Mouse (Mus musculus) midbrain, embryonic 16.5 days (tissue): Measurements from ENCODE around the gene Cd209f. TPM values are rescaled to one million over a fixed set of nuclear protein-coding genes. Genes with fewer than 3 reads are reported as not detected.
"Not testable (repeated sequence)": the region's sequence is repeated elsewhere in the genome, so short reads cannot be mapped to it uniquely, and the experiment has no call there.

Experiments
- ATAC-seq: fragments of 200-750 bp; cut with Nextera tagmentation; 2 replicates; pipeline ENCODE4 v1.8.0; 2017; ENCODE audit warnings: moderate TSS enrichment
- H3K27ac ChIP-seq: fragments of 300-500 bp; sonication (generic); 2 replicates; pipeline ENCODE4 v1.5.1; 2014; ENCODE audit warnings: mild to moderate bottlenecking, low read length, mixed read lengths
- H3K27me3 ChIP-seq: fragments of 300-500 bp; sonication (generic); 2 replicates; pipeline ENCODE4 v1.6.1; 2014; ENCODE audit warnings: low read depth, low read length, mixed read lengths; ENCODE audit not compliant: control insufficient read depth, insufficient read depth
- H3K36me3 ChIP-seq: fragments of 300-500 bp; sonication (generic); 2 replicates; pipeline ENCODE4 v1.6.1; 2014; ENCODE audit warnings: mild to moderate bottlenecking, low read length, moderate library complexity, mixed read lengths; ENCODE audit not compliant: control insufficient read depth, insufficient read depth
- H3K4me1 ChIP-seq: fragments of 300-500 bp; sonication (generic); 2 replicates; pipeline ENCODE4 v1.6.1; 2014; ENCODE audit warnings: mild to moderate bottlenecking, low read length, mixed read lengths; ENCODE audit not compliant: control insufficient read depth, insufficient read depth
- H3K4me2 ChIP-seq: fragments of 300-500 bp; sonication (generic); 2 replicates; pipeline ENCODE4 v1.6.1; 2014; ENCODE audit warnings: mild to moderate bottlenecking, low read length, mixed read lengths
- H3K4me3 ChIP-seq: fragments of 300-500 bp; sonication (generic); 2 replicates; pipeline ENCODE4 v1.5.1; 2014; ENCODE audit warnings: low read depth, mild to moderate bottlenecking, low read length, moderate library complexity, mixed read lengths
- H3K9ac ChIP-seq: fragments of 300-500 bp; sonication (generic); 2 replicates; pipeline ENCODE4 v1.6.1; 2014; ENCODE audit warnings: low read depth, low read length, mixed read lengths
- H3K9me3 ChIP-seq: fragments of 300-500 bp; sonication (generic); replicated peaks from 2 replicates; pipeline ENCODE4 v1.6.1; 2014; ENCODE audit warnings: mild to moderate bottlenecking, low read length, mixed read lengths; ENCODE audit not compliant: control insufficient read depth, poor library complexity, severe bottlenecking
- WGBS: fragments of 180-500 bp; shearing (Covaris S2); extraction: QIAGEN DNeasy Blood & Tissue Kit; methylation state at CpG from one replicate; pipeline ENCODE4 v1.1.7; 2014; 5-methylcytosine and 5-hydroxymethylcytosine counted together
- polyA plus RNA-seq: library from polyadenylated mRNA; unstranded; fragments of >200 nt; fragmentation: Nextera tagmentation; extraction: Ambion mirVana; gene quantifications from 2 replicates; pipeline ENCODE4 v1.2.1, GENCODE M21; 2015

Cd209f gene
- 0.24 and 0.31 TPM in 2 replicates for polyA plus RNA-seq

GRCm38 (mm10) chr8:4105735-4106134 is at the start of gene Cd209f:
Gene Cd209f, minus strand, starts transcription at chr8:4105835.
- H3K27me3 ChIP-seq, H3K9me3 ChIP-seq, ATAC-seq, H3K4me2 ChIP-seq, H3K27ac ChIP-seq, H3K4me3 ChIP-seq, H3K4me1 ChIP-seq, H3K9ac ChIP-seq, H3K36me3 ChIP-seq: not testable (repeated sequence)
- 73% methylated on average over 1 of the region's 2 CpGs for WGBS

DNA sequence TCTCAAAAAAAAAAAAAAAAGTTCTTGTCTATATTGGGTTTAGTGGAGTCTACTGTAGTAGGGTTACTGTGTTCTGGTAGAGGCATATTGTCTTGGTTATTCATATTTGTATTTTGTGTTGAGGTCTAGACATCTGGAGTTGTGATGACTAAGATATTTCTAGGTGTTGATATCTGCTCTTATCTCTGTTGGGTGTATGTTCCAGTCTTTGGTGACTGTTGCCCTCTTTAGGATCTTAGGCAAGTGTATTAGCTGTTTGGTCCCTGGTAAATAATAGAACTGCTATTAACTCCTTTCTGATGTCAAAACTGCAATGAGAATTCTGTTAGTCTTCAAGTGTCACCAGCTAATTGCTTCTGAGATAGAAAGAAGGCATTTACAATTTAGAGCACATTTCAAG is 49.2 kb upstream of the Cd209f start:
- Histone ChIP-seq H3K4me1 (no peaks in the 10 kb centered on the region), H3K4me3 (no peak overlapping the region), H3K9me3 (peaks cover 10% of the 10 kb centered on the region), H3K27ac (no peak overlapping the region), H3K36me3 (no peaks in the 10 kb centered on the region), H3K27me3 (no peaks in the 10 kb centered on the region; the same call in 1 of the 2 replicates), H3K4me2 (no peak overlapping the region), H3K9ac (no peak overlapping the region)
- no peak for ATAC-seq

DNA sequence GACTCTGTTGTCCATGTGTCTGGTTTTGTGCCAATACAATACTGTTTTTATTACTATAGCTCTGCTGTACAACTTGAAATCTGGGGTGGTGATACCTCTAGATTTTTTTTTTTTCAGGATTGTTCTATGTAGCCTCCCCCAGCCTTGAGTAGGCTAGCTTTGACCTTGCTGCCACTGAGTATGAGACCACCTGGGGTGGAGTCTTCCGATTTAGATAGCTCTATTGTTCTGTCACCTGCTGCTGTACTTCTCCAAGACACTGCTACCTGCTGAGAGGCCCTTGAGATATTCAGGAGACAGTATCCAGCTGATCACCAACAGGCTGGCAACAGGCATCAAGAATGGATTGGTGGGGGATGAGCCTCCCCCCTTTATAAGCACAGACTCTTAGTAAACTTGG is 41.6 kb upstream of the Cd209f start:
- Histone ChIP-seq H3K9me3 (peaks cover 10% of the 10 kb centered on the region), H3K4me1 (no peaks in the 10 kb centered on the region), H3K27ac (no peak overlapping the region), H3K27me3 (no peaks in the 10 kb centered on the region), H3K4me3 (no peak overlapping the region), H3K9ac (no peak overlapping the region), H3K36me3 (no peaks in the 10 kb centered on the region), H3K4me2 (no peak overlapping the region)
- WGBS = 19% methylated on average over 1 of the region's 1 CpGs
- ATAC-seq = no peak

- H3K27me3 ChIP-seq = no peaks in the 10 kb centered on the region; the same call in 1 of the 2 replicates
- H3K4me3 ChIP-seq = no peak overlapping the region
- no peak overlapping the region for H3K27ac ChIP-seq
- 67% methylated on average over 3 of the region's 3 CpGs for WGBS
- H3K4me1 ChIP-seq = no peaks in the 10 kb centered on the region
- H3K4me2 ChIP-seq = no peak overlapping the region
- no peak for ATAC-seq
- no peaks in the 10 kb centered on the region for H3K9me3 ChIP-seq
- no peaks in the 10 kb centered on the region for H3K36me3 ChIP-seq
- H3K9ac ChIP-seq = no peak overlapping the region
Measured at GRCm38 (mm10) chr8:4141721-4142120, 36.1 kb upstream of the Cd209f start.

DNA sequence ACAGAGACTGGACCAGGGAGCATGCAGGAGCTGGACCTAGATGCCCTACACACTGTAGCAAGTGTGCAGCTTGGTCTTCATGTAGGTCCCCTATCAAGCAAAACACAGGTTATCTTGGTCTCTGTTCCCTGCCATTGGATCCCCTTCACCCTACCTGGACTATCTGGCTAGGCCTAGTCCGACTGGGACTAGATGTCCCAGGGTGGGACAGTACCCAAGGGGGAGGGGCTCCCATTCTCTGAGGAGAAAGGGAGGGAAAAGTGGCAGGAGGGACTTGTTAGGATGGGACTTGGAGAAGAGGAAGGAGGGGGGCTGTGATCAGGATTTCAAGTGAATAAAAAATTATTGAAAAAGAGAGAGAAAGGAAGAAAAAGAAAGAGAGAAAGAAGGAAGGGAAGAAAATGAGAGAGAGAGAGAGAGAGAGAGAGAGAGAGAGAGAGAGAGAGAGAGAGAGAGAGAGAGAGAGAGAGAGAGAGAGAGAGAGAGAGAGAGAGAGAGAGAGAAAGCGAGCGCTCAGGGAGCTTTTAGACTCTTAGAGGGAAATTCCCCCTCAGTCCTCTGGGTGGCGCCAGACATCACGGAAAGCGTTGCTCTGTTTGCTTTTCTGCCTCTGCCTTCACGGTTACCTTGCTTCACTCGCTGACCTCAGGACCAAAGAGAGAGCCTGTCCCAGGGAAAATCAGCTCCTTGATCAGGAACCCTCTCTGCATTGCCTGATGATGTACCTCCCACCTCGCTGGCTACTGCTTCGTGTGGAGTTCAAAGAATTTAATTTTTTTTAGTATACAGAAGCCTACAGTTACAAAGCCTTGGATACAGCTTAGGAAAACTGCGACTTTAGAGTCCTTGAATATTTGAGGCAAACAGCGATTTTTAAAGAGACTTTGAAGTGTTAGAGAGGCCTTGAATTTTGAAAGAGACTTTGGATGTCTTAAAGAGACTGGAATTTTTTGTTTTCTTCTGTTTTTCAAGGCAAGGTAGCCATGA is 34.3 kb upstream of the Cd209f start:
- Histone ChIP-seq H3K4me1 (no peaks in the 10 kb centered on the region), H3K27me3 (no peaks in the 10 kb centered on the region; the same call in 1 of the 2 replicates), H3K4me3 (no peak overlapping the region), H3K36me3 (no peaks in the 10 kb centered on the region), H3K9me3 (no peaks in the 10 kb centered on the region), H3K27ac (no peak overlapping the region), H3K4me2 (peak overlapping the region; percentile 36), H3K9ac (no peak overlapping the region)
- ATAC-seq = peak; percentile 83
- 12% methylated on average over 12 of the region's 12 CpGs for WGBS

DNA sequence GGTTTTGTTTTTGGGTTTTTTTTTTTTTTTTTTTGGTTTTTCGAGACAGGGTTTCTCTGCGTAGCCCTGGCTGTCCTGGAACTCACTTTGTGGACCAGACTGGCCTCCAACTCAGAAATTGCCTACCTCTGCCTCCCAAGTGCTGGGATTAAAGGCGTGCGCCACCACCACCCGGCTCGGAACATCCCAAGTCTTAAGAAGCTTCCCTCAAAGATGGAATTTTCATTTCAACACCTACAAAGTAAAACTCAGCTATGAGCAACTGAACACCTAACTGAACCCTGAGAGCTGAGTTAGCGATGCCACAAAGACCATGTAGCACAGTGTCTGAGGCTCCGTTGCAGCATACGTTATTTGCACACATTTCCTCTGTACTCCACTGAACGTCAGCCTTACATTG is 28.2 kb upstream of the Cd209f start, which contains the start of gene Cd209g:
Gene Cd209g (plus strand): TSS at position 301 of the 400 bp plus-strand sequence.
- Histone ChIP-seq H3K4me2 (no peak within 1 kb of the TSS), H3K4me3 (no peak within 1 kb of the TSS), H3K27me3 (no peaks in the 10 kb centered on the region; the same call in 1 of the 2 replicates), H3K27ac (no peak within 1 kb of the TSS), H3K4me1 (no peaks in the 10 kb centered on the region), H3K9ac (no peak within 1 kb of the TSS), H3K36me3 (no peaks in the 10 kb centered on the region), H3K9me3 (no peaks in the 10 kb centered on the region)
- whole genome bisulfite sequencing = 92% methylated on average over 10 of the region's 10 CpGs
- ATAC-seq = no peak

GRCm38 (mm10) chr8:4088514-4088913 is 17.1 kb downstream of the Cd209f start:
- H3K36me3 ChIP-seq, H3K4me1 ChIP-seq, H3K4me2 ChIP-seq, H3K9me3 ChIP-seq, ATAC-seq, H3K4me3 ChIP-seq, H3K27me3 ChIP-seq, H3K9ac ChIP-seq, H3K27ac ChIP-seq: not testable (repeated sequence)
- WGBS = 83% methylated on average over 3 of the region's 3 CpGs

GRCm38 (mm10) chr8:4087180-4087722 is 18.4 kb downstream of the Cd209f start:
- H3K4me1 ChIP-seq, H3K9me3 ChIP-seq, H3K4me3 ChIP-seq, H3K4me2 ChIP-seq, H3K27me3 ChIP-seq, H3K27ac ChIP-seq, H3K36me3 ChIP-seq, ATAC-seq, H3K9ac ChIP-seq: not testable (repeated sequence)
- WGBS = 39% methylated on average over 31 of the region's 33 CpGs
